Mouse (Mus musculus) limb, embryonic 14.5 days (tissue): ENCODE measurements around the gene Stk33. TPM values are rescaled to one million over a fixed set of nuclear protein-coding genes. Genes with fewer than 3 reads are reported as not detected.
"Not testable (repeated sequence)": the region's sequence is repeated elsewhere in the genome, so short reads cannot be mapped to it uniquely, and the experiment has no call there.

ENCODE experiments used
- ATAC-seq: fragments of 200-750 bp; cut with Nextera tagmentation; 2 replicates; pipeline ENCODE4 v1.8.0; 2017; ENCODE audit warnings: low read depth, moderate number of reproducible peaks, moderate TSS enrichment; ENCODE audit not compliant: low FRiP score
- DNase-seq: peaks from one replicate; pipeline ENCODE4 v3.0.0-alpha.2; 2015; ENCODE audit warnings: low spot score
- H3K27ac ChIP-seq: fragments of 300-500 bp; sonication (generic); replicated peaks from 2 replicates; pipeline ENCODE4 v1.5.1; 2014; ENCODE audit warnings: low read depth, mild to moderate bottlenecking, low read length, moderate library complexity, mixed read lengths
- H3K27me3 ChIP-seq: fragments of 300-500 bp; sonication (generic); 2 replicates; pipeline ENCODE4 v1.6.1; 2014; ENCODE audit warnings: low read length, mixed read lengths; ENCODE audit not compliant: control insufficient read depth, insufficient read depth
- H3K36me3 ChIP-seq: fragments of 300-500 bp; sonication (generic); 2 replicates; pipeline ENCODE4 v1.6.1; 2014; ENCODE audit warnings: mild to moderate bottlenecking, low read length, moderate library complexity, mixed read lengths; ENCODE audit not compliant: control insufficient read depth, insufficient read depth
- H3K4me1 ChIP-seq: fragments of 300-500 bp; sonication (generic); 2 replicates; pipeline ENCODE4 v1.6.1; 2014; ENCODE audit warnings: antibody characterized with exemption, low read length, mixed read lengths; ENCODE audit not compliant: control insufficient read depth, insufficient read depth
- H3K4me2 ChIP-seq: fragments of 300-500 bp; sonication (generic); replicated peaks from 2 replicates; pipeline ENCODE4 v1.6.1; 2014; ENCODE audit warnings: low read depth, mild to moderate bottlenecking, low read length, moderate library complexity; ENCODE audit not compliant: severe bottlenecking
- H3K4me3 ChIP-seq: fragments of 300-500 bp; sonication (generic); replicated peaks from 2 replicates; pipeline ENCODE4 v1.5.1; 2014; ENCODE audit warnings: low read length
- H3K9ac ChIP-seq: fragments of 300-500 bp; sonication (generic); 2 replicates; pipeline ENCODE4 v1.6.1; 2014; ENCODE audit warnings: mild to moderate bottlenecking, low read depth, low read length, moderate library complexity; ENCODE audit not compliant: severe bottlenecking
- H3K9me3 ChIP-seq: fragments of 300-500 bp; sonication (generic); 2 replicates; pipeline ENCODE4 v1.6.1; 2016; ENCODE audit warnings: low read length; ENCODE audit not compliant: control insufficient read depth
- POLR2A ChIP-seq: fragments of 200-500 bp; IDR thresholded peaks from 2 replicates; pipeline ENCODE4 v1.8.0; 2012; ENCODE audit warnings: inconsistent platforms, mild to moderate bottlenecking, moderate library complexity, borderline replicate concordance; ENCODE audit not compliant: insufficient read depth, insufficient read length; ENCODE audit errors: extremely low read depth
- WGBS: fragments of 180-500 bp; shearing (Covaris S2); extraction: QIAGEN DNeasy Blood & Tissue Kit; methylation state at CpG from one replicate; pipeline ENCODE4 v1.1.7; 2014; 5-methylcytosine and 5-hydroxymethylcytosine counted together
- polyA plus RNA-seq, 2 experiments: library from polyadenylated mRNA; depleted of rRNA in 1 of 2; stranded (reverse) in 1 of 2; unstranded in 1 of 2; fragments of >200 nt; fragmentation: Nextera tagmentation in 1 of 2; extraction: Ambion mirVana in 1 of 2; gene quantifications; 2 replicates each; pipeline versions ENCODE4 v1.2.1 to v1.2.3; 2012 to 2014

Gene Stk33
- polyA plus RNA-seq, 2 experiments = 1.7 TPM

DNA sequence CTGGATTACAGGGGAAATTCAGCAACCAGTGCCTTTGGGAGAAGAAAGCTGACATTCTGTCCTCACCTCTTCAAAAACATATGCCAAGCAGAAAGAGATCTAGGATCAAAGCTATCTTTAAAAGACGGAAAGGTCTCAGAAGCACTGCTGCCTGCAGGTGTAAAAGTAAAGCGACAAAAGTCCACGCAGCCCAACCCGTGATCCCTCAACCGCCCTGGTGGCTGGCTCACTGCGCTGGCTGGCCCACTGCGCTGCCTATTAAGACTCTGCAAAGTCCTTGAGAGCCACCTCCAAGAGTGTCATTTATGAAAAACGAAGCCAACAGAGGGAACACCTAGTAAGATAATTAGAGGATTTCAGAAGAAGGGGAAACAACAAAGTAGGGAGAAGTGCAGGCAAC lies 16.1 kb downstream of the Stk33 start:
- Histone ChIP-seq H3K4me1 (no peaks in the 10 kb centered on the region), H3K27ac (no peak overlapping the region), H3K27me3 (no peaks in the 10 kb centered on the region), H3K36me3 (no peaks in the 10 kb centered on the region), H3K9ac (no peak overlapping the region), H3K9me3 (no peaks in the 10 kb centered on the region), H3K4me3 (no peak overlapping the region), H3K4me2 (no peak overlapping the region)
- no peak for ATAC-seq
- 73% methylated on average over 8 of the region's 8 CpGs for WGBS
- TF ChIP-seq POLR2A = no peak
- DNase-seq = no peak

GRCm38 (mm10) chr7:109405491-109405890 lies 33.4 kb downstream of the Stk33 start:
- Histone ChIP-seq H3K4me1 (no peaks in the 10 kb centered on the region), H3K27me3 (no peaks in the 10 kb centered on the region), H3K36me3 (no peaks in the 10 kb centered on the region), H3K4me2 (no peak overlapping the region), H3K9me3 (no peaks in the 10 kb centered on the region), H3K4me3 (no peak overlapping the region), H3K27ac (no peak overlapping the region), H3K9ac (no peak overlapping the region)
- 62% methylated on average over 7 of the region's 7 CpGs for WGBS
- ATAC-seq (no peak), DNase-seq (no peak)
- no peak for TF ChIP-seq POLR2A

DNA sequence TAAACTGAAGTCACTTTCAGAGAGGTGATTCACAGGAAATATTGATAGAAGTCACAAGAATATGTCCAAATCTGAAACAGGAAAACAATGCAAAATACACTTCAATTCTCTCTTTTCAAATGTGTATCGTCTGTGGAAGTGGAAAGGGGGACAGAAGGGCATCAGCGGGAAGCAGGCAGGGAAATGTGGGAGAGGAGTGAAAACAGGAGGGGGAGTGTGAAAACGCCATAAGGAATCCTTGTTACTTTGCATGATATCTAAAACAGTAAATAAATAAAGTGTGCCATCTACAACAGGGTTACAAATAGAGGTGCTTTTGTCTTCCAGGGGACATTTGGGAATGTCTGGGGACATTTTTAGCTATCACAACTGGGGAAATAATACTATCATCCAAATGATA lies 39.6 kb downstream of the Stk33 start:
- Histone ChIP-seq H3K9me3 (no peaks in the 10 kb centered on the region), H3K4me1 (no peaks in the 10 kb centered on the region), H3K9ac (no peak overlapping the region), H3K4me3 (no peak overlapping the region), H3K36me3 (no peaks in the 10 kb centered on the region), H3K27ac (no peak overlapping the region), H3K27me3 (no peaks in the 10 kb centered on the region), H3K4me2 (no peak overlapping the region)
- no peak for DNase-seq
- no peak for TF ChIP-seq POLR2A
- no peak for ATAC-seq
- 64% methylated on average over 3 of the region's 3 CpGs for WGBS

GRCm38 (mm10) chr7:109381131-109381530 lies 57.8 kb downstream of the Stk33 start:
- no peak for ATAC-seq
- TF ChIP-seq POLR2A = no peak
- no peaks in the 10 kb centered on the region for H3K36me3 ChIP-seq
- H3K4me2 ChIP-seq = no peak overlapping the region
- no peak overlapping the region for H3K9ac ChIP-seq
- H3K27ac ChIP-seq = no peak overlapping the region
- H3K9me3 ChIP-seq = peaks cover 7% of the 10 kb centered on the region
- H3K4me3 ChIP-seq = no peak overlapping the region
- no peaks in the 10 kb centered on the region for H3K4me1 ChIP-seq
- 57% methylated on average over 1 of the region's 1 CpGs for WGBS
- H3K27me3 ChIP-seq = no peaks in the 10 kb centered on the region
- no peak for DNase-seq

DNA sequence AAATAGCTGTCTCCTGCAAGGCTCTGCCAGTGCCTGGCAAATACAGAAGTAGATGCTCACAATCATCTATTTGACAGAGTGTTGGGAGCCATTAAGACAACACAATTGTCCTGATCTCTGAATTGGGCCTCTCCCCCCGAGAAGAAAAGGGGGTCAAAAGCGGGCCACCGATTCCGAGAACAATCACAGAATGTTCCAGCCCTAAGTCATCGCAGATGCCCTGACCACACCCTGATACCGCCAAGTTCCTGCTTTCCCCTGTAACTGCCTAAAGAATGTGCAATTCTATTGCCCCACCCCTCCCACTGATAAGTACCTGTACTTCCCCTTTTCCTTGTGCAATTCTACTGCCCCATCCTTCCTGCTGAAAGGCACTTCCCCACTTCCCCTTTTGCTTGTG lies 65.3 kb downstream of the Stk33 start:
- not testable (repeated sequence) for H3K36me3 ChIP-seq, H3K9me3 ChIP-seq, H3K4me3 ChIP-seq, ATAC-seq, H3K27me3 ChIP-seq, DNase-seq, H3K4me2 ChIP-seq, H3K27ac ChIP-seq, H3K4me1 ChIP-seq, H3K9ac ChIP-seq
- 90% methylated on average over 6 of the region's 6 CpGs for WGBS
